Mouse (Mus musculus): Measurements from ENCODE around the gene Gjb3.

DNA sequence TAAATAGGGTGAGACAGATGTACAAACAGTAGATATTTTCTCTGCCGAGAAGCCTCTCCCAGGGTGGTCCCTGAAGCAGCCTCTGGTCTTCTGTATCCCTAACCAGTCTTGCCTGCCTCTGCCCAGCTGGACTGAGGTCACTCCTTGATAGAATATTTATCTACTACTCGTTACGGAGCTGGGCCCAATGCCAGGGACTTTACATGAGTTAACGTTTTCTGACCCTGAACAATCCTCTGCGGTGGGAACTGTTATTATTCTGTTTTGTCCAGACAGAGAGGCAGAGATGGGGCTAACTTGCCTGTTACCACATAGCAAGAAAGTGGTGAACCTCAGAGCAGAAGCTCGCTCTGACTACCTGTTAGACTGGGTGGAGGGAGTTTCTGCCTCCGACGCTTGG is 42.8 kb upstream of the Gjb3 start:
- no peak for TF ChIP-seq POLR2A (IDR thresholded peaks at IDR 0.05; ENCODE audit: control insufficient read depth, low read depth, low read length)
- TF ChIP-seq CTCF (IDR thresholded peaks at IDR 0.05; ENCODE audit: control insufficient read depth, insufficient read depth, insufficient replicate concordance, low read depth, low read length): no peak
